Mouse (Mus musculus): ENCODE measurements around the gene Nfkbie. TPM values are rescaled to one million over a fixed set of nuclear protein-coding genes. Genes with fewer than 3 reads are reported as not detected.

Gene Nfkbie
- polyA plus RNA-seq, 1 experiment from 2014 or later = 5.5 TPM

GRCm38 (mm10) chr17:45523263-45523662, 32.2 kb upstream of the Nfkbie start, which contains the start of gene Tcte1:
Gene Tcte1 (plus strand): TSS chr17:45523434.
- peak; percentile 85 for ATAC-seq (ENCODE audit: low FRiP score)
- Histone ChIP-seq H3K4me2 (peak within 1 kb of the TSS; percentile 76), H3K9me3 (no peaks in the 10 kb centered on the region), H3K4me3 (replicated peaks) (peak within 1 kb of the TSS; percentile 40), H3K36me3 (replicated peaks) (peaks cover 19% of the 10 kb centered on the region), H3K4me1 (peaks cover 16% of the 10 kb centered on the region), H3K27me3 (peaks cover 43% of the 10 kb centered on the region), H3K27ac (no peak within 1 kb of the TSS), H3K9ac (peak within 1 kb of the TSS; percentile 63)
- 0% methylated on average over 21 of the region's 21 CpGs for WGBS

- peaks cover 12% of the 10 kb centered on the region for H3K36me3 ChIP-seq (replicated peaks)
- H3K4me2 ChIP-seq = no peak overlapping the region
- no peaks in the 10 kb centered on the region for H3K9me3 ChIP-seq
- no peak overlapping the region for H3K4me3 ChIP-seq (replicated peaks)
- peaks cover 54% of the 10 kb centered on the region for H3K27me3 ChIP-seq
- 78% methylated on average over 4 of the region's 4 CpGs for WGBS
- H3K27ac ChIP-seq = no peak overlapping the region
- no peak for ATAC-seq (ENCODE audit: low FRiP score)
- H3K4me1 ChIP-seq = peaks cover 16% of the 10 kb centered on the region
- H3K9ac ChIP-seq = no peak overlapping the region
Measured at GRCm38 (mm10) chr17:45524961-45525360, 30.5 kb upstream of the Nfkbie start.

- Histone ChIP-seq H3K9ac (no peak overlapping the region), H3K27ac (no peak overlapping the region), H3K4me2 (no peak overlapping the region), H3K4me1 (peaks cover 16% of the 10 kb centered on the region), H3K36me3 (replicated peaks) (no peaks in the 10 kb centered on the region), H3K27me3 (peaks cover 62% of the 10 kb centered on the region), H3K4me3 (replicated peaks) (no peak overlapping the region), H3K9me3 (no peaks in the 10 kb centered on the region)
- ATAC-seq (ENCODE audit: low FRiP score) = no peak
- WGBS = 16% methylated on average over 5 of the region's 5 CpGs
Measured at GRCm38 (mm10) chr17:45526571-45526970, 28.9 kb upstream of the Nfkbie start.

- Histone ChIP-seq H3K36me3 (replicated peaks) (no peaks in the 10 kb centered on the region), H3K4me1 (peaks cover 5% of the 10 kb centered on the region; the same call in 1 of the 2 replicates), H3K4me2 (no peak overlapping the region), H3K9me3 (no peaks in the 10 kb centered on the region), H3K27me3 (peaks cover 77% of the 10 kb centered on the region), H3K4me3 (replicated peaks) (no peak overlapping the region), H3K9ac (no peak overlapping the region), H3K27ac (no peak overlapping the region)
- WGBS = 55% methylated on average over 13 of the region's 13 CpGs
- ATAC-seq (ENCODE audit: low FRiP score) = no peak
Measured at GRCm38 (mm10) chr17:45530346-45530782, 25.1 kb upstream of the Nfkbie start.

GRCm38 (mm10) chr17:45532896-45533295, 22.6 kb upstream of the Nfkbie start:
- no peaks in the 10 kb centered on the region for H3K4me1 ChIP-seq
- WGBS = 62% methylated on average over 15 of the region's 15 CpGs
- no peak overlapping the region for H3K27ac ChIP-seq
- no peak overlapping the region for H3K4me2 ChIP-seq
- H3K4me3 ChIP-seq (replicated peaks) = no peak overlapping the region
- no peak for ATAC-seq (ENCODE audit: low FRiP score)
- no peak overlapping the region for H3K9ac ChIP-seq
- H3K9me3 ChIP-seq = no peaks in the 10 kb centered on the region
- peaks cover 78% of the 10 kb centered on the region for H3K27me3 ChIP-seq
- H3K36me3 ChIP-seq (replicated peaks) = no peaks in the 10 kb centered on the region

GRCm38 (mm10) chr17:45536264-45536663, 19.2 kb upstream of the Nfkbie start:
- ATAC-seq (ENCODE audit: low FRiP score) = no peak; the same call in 1 of the 2 replicates
- no peak overlapping the region for H3K9ac ChIP-seq

GRCm38 (mm10) chr17:45538394-45538793, 17.1 kb upstream of the Nfkbie start:
- 65% methylated on average over 4 of the region's 4 CpGs for WGBS
- Histone ChIP-seq H3K36me3 (replicated peaks) (no peaks in the 10 kb centered on the region), H3K27me3 (peaks cover 82% of the 10 kb centered on the region), H3K27ac (no peak overlapping the region), H3K9me3 (no peaks in the 10 kb centered on the region), H3K4me2 (no peak overlapping the region), H3K9ac (no peak overlapping the region), H3K4me3 (replicated peaks) (no peak overlapping the region), H3K4me1 (peaks cover 2% of the 10 kb centered on the region; the same call in 1 of the 2 replicates)
- no peak for ATAC-seq (ENCODE audit: low FRiP score)

More at GRCm38 (mm10) chr17:45536264-45536663, 19.2 kb upstream of the Nfkbie start:
- Histone ChIP-seq H3K36me3 (replicated peaks) (no peaks in the 10 kb centered on the region), H3K27me3 (peaks cover 77% of the 10 kb centered on the region), H3K4me1 (no peaks in the 10 kb centered on the region), H3K4me3 (replicated peaks) (no peak overlapping the region), H3K27ac (no peak overlapping the region), H3K4me2 (no peak overlapping the region), H3K9me3 (no peaks in the 10 kb centered on the region)
- 13% methylated on average over 5 of the region's 5 CpGs for WGBS

- Histone ChIP-seq H3K27me3 (peaks cover 82% of the 10 kb centered on the region), H3K4me1 (peaks cover 15% of the 10 kb centered on the region), H3K27ac (no peak overlapping the region), H3K4me2 (no peak overlapping the region), H3K9ac (no peak overlapping the region), H3K36me3 (replicated peaks) (peaks cover 3% of the 10 kb centered on the region), H3K4me3 (replicated peaks) (no peak overlapping the region), H3K9me3 (no peaks in the 10 kb centered on the region)
- ATAC-seq (ENCODE audit: low FRiP score) = no peak
- WGBS = 82% methylated on average over 21 of the region's 21 CpGs
Measured at GRCm38 (mm10) chr17:45539664-45540063, 15.8 kb upstream of the Nfkbie start.

- H3K9ac ChIP-seq = no peak overlapping the region
- ATAC-seq (ENCODE audit: low FRiP score) = no peak
Measured at GRCm38 (mm10) chr17:45542129-45542528, 13.4 kb upstream of the Nfkbie start.

GRCm38 (mm10) chr17:45542705-45543104, 12.8 kb upstream of the Nfkbie start:
- H3K4me1 ChIP-seq = peaks cover 31% of the 10 kb centered on the region
- H3K27ac ChIP-seq = no peak overlapping the region
- no peak for ATAC-seq (ENCODE audit: low FRiP score)
- H3K9ac ChIP-seq = no peak overlapping the region
- peaks cover 85% of the 10 kb centered on the region for H3K27me3 ChIP-seq
- H3K36me3 ChIP-seq (replicated peaks) = peaks cover 25% of the 10 kb centered on the region
- no peak overlapping the region for H3K4me2 ChIP-seq
- WGBS = 78% methylated on average over 2 of the region's 2 CpGs
- H3K9me3 ChIP-seq = no peaks in the 10 kb centered on the region
- no peak overlapping the region for H3K4me3 ChIP-seq (replicated peaks)

More at GRCm38 (mm10) chr17:45542129-45542528, 13.4 kb upstream of the Nfkbie start:
- H3K36me3 ChIP-seq (replicated peaks) = peaks cover 25% of the 10 kb centered on the region
- no peak overlapping the region for H3K27ac ChIP-seq
- H3K4me1 ChIP-seq = peaks cover 30% of the 10 kb centered on the region
- whole genome bisulfite sequencing = 36% methylated on average over 6 of the region's 6 CpGs
- H3K9me3 ChIP-seq = no peaks in the 10 kb centered on the region
- H3K4me2 ChIP-seq = no peak overlapping the region
- H3K4me3 ChIP-seq (replicated peaks) = no peak overlapping the region
- peaks cover 83% of the 10 kb centered on the region for H3K27me3 ChIP-seq

GRCm38 (mm10) chr17:45543115-45543514, 12.4 kb upstream of the Nfkbie start:
- ATAC-seq (ENCODE audit: low FRiP score) = no peak
- 20% methylated on average over 1 of the region's 1 CpGs for WGBS

GRCm38 (mm10) chr17:45544001-45544872, 11.3 kb upstream of the Nfkbie start:
- Histone ChIP-seq H3K4me2 (peak overlapping the region; percentile 39), H3K4me1 (peaks cover 44% of the 10 kb centered on the region), H3K4me3 (replicated peaks) (peak overlapping the region; percentile 23), H3K9ac (peak overlapping the region; percentile 29; the same call in 1 of the 2 replicates), H3K36me3 (replicated peaks) (peaks cover 25% of the 10 kb centered on the region), H3K27me3 (peaks cover 87% of the 10 kb centered on the region), H3K27ac (no peak overlapping the region), H3K9me3 (no peaks in the 10 kb centered on the region)
- 6% methylated on average over 24 of the region's 24 CpGs for WGBS
- peak; percentile 18; the same call in 1 of the 2 replicates for ATAC-seq (ENCODE audit: low FRiP score)

More at GRCm38 (mm10) chr17:45543115-45543514, 12.4 kb upstream of the Nfkbie start:
- peaks cover 25% of the 10 kb centered on the region for H3K36me3 ChIP-seq (replicated peaks)
- H3K27me3 ChIP-seq = peaks cover 86% of the 10 kb centered on the region
- H3K4me3 ChIP-seq (replicated peaks) = no peak overlapping the region
- H3K27ac ChIP-seq = no peak overlapping the region
- no peak overlapping the region for H3K4me2 ChIP-seq
- no peaks in the 10 kb centered on the region for H3K9me3 ChIP-seq
- H3K9ac ChIP-seq = no peak overlapping the region
- peaks cover 35% of the 10 kb centered on the region for H3K4me1 ChIP-seq

Data from forebrain, embryonic 12.5 days (tissue).